Mouse (Mus musculus): ENCODE measurements around the gene Dusp19. TPM values are rescaled to one million over a fixed set of nuclear protein-coding genes. Genes with fewer than 3 reads are reported as not detected.

The Dusp19 gene
- 13.5 and 14.5 TPM in 2 replicates for polyA plus RNA-seq (2016; fragmentation: Nextera tagmentation; extraction: Ambion mirVana)

DNA sequence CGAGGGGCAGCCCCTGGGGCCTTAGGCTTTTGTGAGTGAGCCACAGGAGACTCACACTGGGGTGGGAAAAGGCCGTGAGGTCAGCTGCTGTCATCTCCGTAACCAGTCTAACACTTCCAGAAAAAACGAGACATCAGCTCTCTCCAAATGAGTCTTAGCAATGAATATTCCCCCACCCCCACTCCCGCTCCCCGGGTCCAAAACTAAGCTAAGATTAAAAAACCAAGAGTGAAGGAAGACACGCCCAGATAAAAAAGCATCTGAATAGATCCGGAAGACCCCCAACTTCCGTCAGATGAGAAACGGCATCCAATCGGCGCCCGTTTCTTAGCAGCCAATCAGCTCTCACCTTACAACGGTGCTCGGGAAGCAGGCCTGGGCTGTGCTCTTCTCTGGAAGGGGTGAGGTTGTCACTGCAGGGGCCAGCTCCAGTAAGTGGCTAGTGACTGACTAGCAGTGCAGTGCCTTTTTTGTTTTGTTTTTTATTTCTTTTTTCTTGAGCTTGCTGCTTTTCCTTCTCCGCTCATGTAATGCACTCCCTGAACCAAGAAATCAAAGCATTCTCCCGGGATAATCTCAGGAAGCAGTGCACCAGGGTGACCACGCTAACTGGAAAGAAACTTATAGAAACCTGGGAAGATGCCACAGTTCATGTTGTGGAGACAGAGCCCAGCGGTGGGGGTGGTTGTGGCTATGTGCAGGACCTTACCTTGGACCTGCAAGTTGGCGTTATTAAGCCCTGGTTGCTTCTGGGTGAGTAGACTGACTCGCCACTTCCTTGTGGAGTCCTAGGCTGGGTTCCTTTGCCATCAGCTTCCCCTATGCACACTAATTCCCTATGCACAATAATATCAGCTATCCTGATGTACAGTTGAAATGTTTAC, at the start of gene Dusp19, which contains the start of gene Nup35:
TSS of gene Dusp19 (plus strand) at position 192 of the 884 bp plus-strand sequence.
TSS of gene Nup35 (plus strand) at position 383 of the 884 bp plus-strand sequence.
- no peaks in the 10 kb centered on the region for H3K27me3 ChIP-seq (ENCODE audit: insufficient read depth, poor library complexity, severe bottlenecking)
- peak within 1 kb of the TSS; percentile 65 for H3K4me3 ChIP-seq
- peak; percentile 94 for DNase-seq (ENCODE audit: low spot score)
- H3K27ac ChIP-seq, result peak within 1 kb of the TSS; percentile 87
- H3K9me3 ChIP-seq, result no peaks in the 10 kb centered on the region
- 2% methylated on average over 21 of the region's 21 CpGs for WGBS
- 0 out of 2 replicates have a peak, but pooled peaks cover 12% of the 10 kb centered on the region for H3K4me1 ChIP-seq
- peaks cover 7% of the 10 kb centered on the region; the same call in 1 of the 2 replicates for H3K36me3 ChIP-seq

DNA sequence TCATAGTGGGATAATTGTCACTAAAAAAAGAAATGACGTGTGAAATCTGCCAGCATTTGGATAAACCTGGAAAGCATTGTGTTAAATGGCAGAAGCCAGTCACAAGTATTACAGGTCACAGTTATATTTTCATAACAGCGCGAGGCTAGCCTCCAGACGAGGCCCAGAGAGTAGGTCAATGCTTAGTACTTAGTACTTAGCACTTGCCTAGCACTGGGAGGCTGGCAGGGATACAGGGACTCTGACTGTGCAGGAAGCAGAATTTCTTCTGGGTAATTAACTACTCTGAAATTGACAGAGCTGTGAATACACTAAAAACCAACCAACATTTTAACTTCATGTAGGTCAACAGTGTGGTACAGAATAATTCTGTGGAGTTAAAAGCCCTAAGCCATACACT, 49.4 kb upstream of the Dusp19 start:
- H3K4me3 ChIP-seq, result no peak overlapping the region
- H3K27me3 ChIP-seq (ENCODE audit: insufficient read depth, poor library complexity, severe bottlenecking), result no peaks in the 10 kb centered on the region

DNA sequence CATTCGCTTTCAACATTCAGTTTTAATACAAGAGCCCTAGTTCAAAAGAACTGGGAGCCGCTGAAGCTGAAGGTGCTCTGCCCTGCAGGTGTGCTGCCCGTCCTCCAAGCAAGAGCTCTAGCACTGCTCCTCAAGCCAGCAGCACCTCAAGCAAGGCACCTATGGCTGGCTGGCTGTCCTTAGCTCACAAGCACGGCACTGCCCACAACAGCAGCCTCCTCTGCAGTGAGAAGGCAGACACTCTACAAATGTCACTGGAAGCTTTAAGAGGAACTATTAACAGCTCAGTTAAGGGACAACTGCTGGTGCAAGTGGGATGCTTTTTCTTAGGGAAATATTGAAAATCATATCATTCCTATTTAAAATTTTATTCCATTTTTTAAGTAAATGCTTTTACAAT, 46.2 kb upstream of the Dusp19 start:
- DNase-seq (ENCODE audit: low spot score), result no peak
- Histone ChIP-seq H3K4me1 (peaks cover 4% of the 10 kb centered on the region; the same call in 1 of the 2 replicates), H3K9me3 (no peaks in the 10 kb centered on the region), H3K27me3 (ENCODE audit: insufficient read depth, poor library complexity, severe bottlenecking) (no peaks in the 10 kb centered on the region), H3K36me3 (0 out of 2 replicates have a peak, but pooled peaks cover 6% of the 10 kb centered on the region), H3K4me3 (no peak overlapping the region), H3K27ac (no peak overlapping the region)
- WGBS, result 69% methylated on average over 4 of the region's 4 CpGs

More for the DNA sequence above, 49.4 kb upstream of the Dusp19 start:
- 0 out of 2 replicates have a peak, but pooled peaks cover 6% of the 10 kb centered on the region for H3K36me3 ChIP-seq
- WGBS, result 91% methylated on average over 4 of the region's 4 CpGs
- no peak for DNase-seq (ENCODE audit: low spot score)
- no peaks in the 10 kb centered on the region for H3K9me3 ChIP-seq
- H3K27ac ChIP-seq, result no peak overlapping the region
- peaks cover 10% of the 10 kb centered on the region for H3K4me1 ChIP-seq

DNA sequence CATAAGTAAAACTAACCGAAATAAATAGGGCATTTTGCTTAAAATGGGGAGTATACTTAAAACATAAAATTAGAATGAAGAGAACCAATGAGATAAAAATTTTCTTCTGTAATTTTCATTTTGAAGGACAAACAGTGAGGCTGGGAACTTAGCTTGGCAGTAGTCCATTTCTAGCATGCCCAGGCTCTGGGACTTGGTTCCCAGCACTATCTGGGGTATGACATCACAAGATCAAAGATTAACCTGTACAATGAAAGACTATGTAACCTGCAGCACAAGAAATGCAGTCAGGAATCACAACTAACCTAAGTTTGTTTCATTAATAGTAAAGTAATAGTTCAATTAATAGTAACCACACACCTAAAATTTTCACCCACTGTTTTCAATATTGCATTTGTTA, 39.6 kb upstream of the Dusp19 start:
- Histone ChIP-seq H3K27me3 (ENCODE audit: insufficient read depth, poor library complexity, severe bottlenecking) (no peaks in the 10 kb centered on the region), H3K27ac (no peak overlapping the region), H3K36me3 (no peaks in the 10 kb centered on the region), H3K9me3 (no peaks in the 10 kb centered on the region), H3K4me1 (peaks cover 17% of the 10 kb centered on the region; the same call in 1 of the 2 replicates), H3K4me3 (no peak overlapping the region)
- 90% methylated on average over 1 of the region's 1 CpGs for WGBS
- DNase-seq (ENCODE audit: low spot score), result no peak

DNA sequence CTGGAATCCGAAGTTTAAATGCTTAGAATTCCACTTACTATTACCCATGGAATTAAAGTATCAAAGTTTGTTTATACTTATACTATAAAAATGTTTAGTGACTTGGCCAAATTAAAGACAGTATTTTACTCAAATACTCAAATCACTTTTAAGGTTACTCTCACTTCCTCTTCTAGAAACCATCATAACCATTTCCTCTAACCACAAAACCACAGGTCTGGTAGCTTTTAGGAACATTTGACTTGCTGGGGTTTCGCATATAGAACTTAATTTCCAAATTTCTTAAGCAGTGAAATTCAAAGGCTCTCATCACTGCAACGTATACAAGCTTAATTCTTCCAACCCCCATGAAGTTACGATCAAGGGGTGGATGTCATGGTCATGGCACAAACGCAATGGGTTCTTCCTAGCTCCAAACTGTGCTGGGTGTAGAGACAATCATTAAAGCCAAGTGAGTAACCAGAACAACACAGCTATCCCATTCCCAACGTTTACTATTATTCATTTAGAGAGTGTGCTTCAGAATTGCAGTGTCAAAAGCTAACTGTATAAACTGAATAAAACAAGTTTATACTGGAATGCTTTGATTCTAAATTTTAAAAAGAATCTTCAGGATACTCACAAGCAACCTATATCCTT, 37.5 kb upstream of the Dusp19 start:
- WGBS, result 50% methylated on average over 6 of the region's 6 CpGs
- peaks cover 17% of the 10 kb centered on the region; the same call in 1 of the 2 replicates for H3K4me1 ChIP-seq
- H3K27me3 ChIP-seq (ENCODE audit: insufficient read depth, poor library complexity, severe bottlenecking), result no peaks in the 10 kb centered on the region
- H3K4me3 ChIP-seq, result peak overlapping the region; percentile 97
- DNase-seq (ENCODE audit: low spot score), result no peak
- no peaks in the 10 kb centered on the region for H3K36me3 ChIP-seq
- no peaks in the 10 kb centered on the region for H3K9me3 ChIP-seq
- no peak overlapping the region; the same call in 1 of the 2 replicates for H3K27ac ChIP-seq

DNA sequence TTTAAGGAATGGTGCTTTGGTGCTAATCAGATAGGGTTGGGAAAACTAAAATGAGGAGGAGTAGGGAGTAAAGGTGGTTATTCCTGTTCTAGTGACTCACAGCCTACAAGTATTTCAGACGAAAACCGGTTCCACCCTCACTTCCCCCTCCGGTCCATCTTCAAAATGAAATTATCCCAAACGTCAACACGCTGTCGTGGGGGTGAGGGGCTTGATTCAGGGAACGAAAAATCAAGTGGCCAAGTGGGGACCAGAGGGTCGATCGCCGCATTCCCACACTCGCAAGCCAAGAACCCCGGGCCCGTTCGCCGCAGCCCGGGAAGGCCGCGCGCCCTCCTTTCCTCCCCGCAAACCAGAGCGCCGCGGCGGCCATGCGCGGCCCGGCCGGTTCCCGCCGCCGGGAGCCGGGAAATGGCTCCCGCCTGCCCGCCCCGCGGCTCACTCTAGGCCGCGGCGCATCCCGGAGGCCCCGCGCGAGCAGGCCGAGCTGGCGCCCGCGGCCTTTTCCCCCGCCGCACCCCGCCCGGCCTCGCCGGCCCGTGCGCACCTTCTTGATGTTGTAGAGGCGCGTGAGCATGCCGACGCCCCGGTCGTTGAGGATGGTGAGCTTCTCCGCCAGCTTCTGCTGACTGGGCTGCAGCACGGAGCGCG, 36.4 kb upstream of the Dusp19 start:
- H3K4me3 ChIP-seq, result peak overlapping the region; percentile 97
- no peaks in the 10 kb centered on the region for H3K9me3 ChIP-seq
- peak; percentile 78 for DNase-seq (ENCODE audit: low spot score)
- H3K4me1 ChIP-seq, result peaks cover 17% of the 10 kb centered on the region; the same call in 1 of the 2 replicates
- H3K27me3 ChIP-seq (ENCODE audit: insufficient read depth, poor library complexity, severe bottlenecking), result no peaks in the 10 kb centered on the region
- H3K36me3 ChIP-seq, result no peaks in the 10 kb centered on the region
- WGBS, result under 1% methylated on average over 54 of the region's 65 CpGs
- H3K27ac ChIP-seq, result peak overlapping the region; percentile 100

DNA sequence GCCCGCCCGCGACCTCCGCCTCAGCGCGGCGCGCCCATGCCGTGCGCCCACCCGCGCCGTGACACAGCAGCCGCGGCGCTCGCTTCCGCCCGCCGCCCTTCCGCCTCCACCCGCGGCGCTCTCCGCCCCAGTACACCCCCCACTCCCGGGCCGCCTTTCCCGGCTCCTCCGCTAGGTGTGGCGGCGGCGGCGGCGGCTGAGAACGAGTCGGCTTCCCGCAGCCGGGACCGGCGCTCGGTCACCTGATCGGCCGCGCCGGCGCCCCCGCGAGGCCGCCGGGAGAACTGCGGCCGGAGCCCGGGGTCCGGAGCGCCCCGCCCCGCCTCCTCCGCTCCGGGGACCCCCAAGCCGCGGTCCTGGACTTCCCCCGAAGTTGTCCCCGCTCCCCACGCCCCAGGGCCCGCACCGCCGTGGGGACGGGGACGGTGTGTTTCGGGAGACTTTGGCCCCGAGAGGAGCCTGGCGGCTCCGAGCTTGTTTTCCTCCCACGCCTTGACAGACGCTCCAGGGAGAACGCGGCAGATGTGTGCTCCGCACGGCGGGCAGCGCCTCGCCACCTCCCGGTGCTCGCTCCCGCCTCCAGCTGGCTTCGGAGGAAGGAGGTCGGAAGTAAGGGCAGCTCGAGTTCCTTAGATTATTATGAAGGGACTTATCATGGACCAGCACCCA, 35.7 kb upstream of the Dusp19 start, which contains the start of gene Nckap1:
TSS of gene Nckap1 (minus strand) at position 338 of the 669 bp plus-strand sequence.
- Histone ChIP-seq H3K27ac (peak within 1 kb of the TSS; percentile 100), H3K9me3 (no peaks in the 10 kb centered on the region), H3K4me1 (peaks cover 17% of the 10 kb centered on the region; the same call in 1 of the 2 replicates), H3K36me3 (no peaks in the 10 kb centered on the region), H3K27me3 (ENCODE audit: insufficient read depth, poor library complexity, severe bottlenecking) (no peaks in the 10 kb centered on the region), H3K4me3 (peak within 1 kb of the TSS; percentile 97)
- peak; percentile 92 for DNase-seq (ENCODE audit: low spot score)
- WGBS, result under 1% methylated on average over 79 of the region's 88 CpGs

DNA sequence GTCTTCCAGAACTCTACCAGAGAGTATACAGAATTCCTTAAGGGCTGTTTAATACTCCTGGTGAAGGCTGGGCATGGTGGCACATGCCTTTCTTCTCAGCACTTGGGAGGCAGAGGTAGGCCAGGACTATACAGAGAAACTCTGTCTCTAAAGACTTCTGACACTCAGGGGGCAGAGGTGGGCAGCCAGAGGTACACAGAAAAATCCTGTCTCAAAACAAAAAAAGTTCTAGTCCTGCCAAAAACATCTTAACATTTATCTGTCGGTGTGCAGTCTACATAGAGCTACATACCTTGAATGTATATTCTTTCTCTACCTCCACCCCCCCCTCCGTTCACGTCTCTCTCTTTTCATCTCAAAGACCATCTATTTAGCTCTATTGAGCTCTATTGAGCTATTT, 34.5 kb upstream of the Dusp19 start:
- peaks cover 17% of the 10 kb centered on the region; the same call in 1 of the 2 replicates for H3K4me1 ChIP-seq
- H3K27me3 ChIP-seq (ENCODE audit: insufficient read depth, poor library complexity, severe bottlenecking), result no peaks in the 10 kb centered on the region
- no peaks in the 10 kb centered on the region for H3K9me3 ChIP-seq
- no peak for DNase-seq (ENCODE audit: low spot score)
- H3K27ac ChIP-seq, result no peak overlapping the region
- no peaks in the 10 kb centered on the region for H3K36me3 ChIP-seq
- WGBS, result 89% methylated on average over 3 of the region's 3 CpGs
- no peak overlapping the region for H3K4me3 ChIP-seq

DNA sequence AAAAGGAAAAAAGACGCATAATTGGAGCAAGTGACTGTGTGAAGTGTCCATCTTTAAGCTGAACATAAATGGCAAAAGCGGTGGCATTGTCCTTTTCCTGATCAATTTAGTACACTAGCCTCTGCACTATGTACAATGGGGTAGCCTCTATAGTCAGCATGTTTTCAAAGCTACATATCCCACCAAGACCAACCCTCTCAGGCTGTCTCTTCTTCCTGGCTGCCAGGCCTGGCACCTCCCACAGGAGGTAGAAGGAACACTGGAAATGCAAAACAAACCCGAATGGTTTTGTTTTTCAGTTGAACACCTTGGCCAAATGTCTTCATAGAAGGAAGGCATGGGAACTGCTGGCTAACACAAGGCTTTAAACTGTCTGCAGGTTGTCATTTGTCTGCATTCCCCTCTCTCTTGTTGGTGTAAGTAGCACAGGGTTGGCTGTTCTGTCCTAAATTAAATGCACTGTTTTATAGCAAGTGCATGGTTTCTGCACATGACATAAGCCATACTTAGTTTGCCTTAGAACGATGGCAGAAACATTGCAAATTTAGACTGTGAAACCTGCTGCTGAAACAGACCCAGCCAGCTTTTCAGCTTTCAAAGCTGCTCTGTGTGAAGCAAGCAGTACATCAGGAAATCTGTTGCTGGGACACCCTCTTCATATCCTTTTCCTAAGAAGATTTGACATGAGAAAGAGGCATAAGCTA, 22.5 kb upstream of the Dusp19 start:
- Histone ChIP-seq H3K4me3 (no peak overlapping the region), H3K27me3 (ENCODE audit: insufficient read depth, poor library complexity, severe bottlenecking) (no peaks in the 10 kb centered on the region), H3K36me3 (no peaks in the 10 kb centered on the region), H3K27ac (no peak overlapping the region), H3K9me3 (no peaks in the 10 kb centered on the region), H3K4me1 (no peaks in the 10 kb centered on the region)
- DNase-seq (ENCODE audit: low spot score), result no peak
- WGBS, result 66% methylated on average over 4 of the region's 4 CpGs

DNA sequence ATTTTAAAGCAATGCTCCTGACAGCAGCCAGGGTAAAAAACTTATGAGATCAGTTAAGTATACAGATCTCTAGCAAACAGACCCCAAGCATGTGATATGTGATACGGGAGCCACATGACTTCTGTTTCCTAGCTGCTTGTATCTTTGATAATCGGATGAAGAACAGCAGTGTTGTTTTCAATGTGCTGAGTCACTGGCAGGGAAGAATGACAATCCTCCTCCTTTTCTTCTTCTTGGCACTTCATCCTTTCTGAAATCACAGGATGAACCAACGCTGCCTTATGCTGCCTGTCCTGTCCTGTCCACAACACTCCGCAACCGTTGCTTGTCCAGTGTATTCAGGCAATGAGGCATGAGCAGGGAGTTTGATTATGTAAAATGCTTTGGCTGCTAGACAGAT, 19.9 kb upstream of the Dusp19 start:
- H3K4me3 ChIP-seq, result no peak overlapping the region
- H3K9me3 ChIP-seq, result no peaks in the 10 kb centered on the region
- no peak overlapping the region for H3K27ac ChIP-seq
- no peaks in the 10 kb centered on the region for H3K36me3 ChIP-seq
- no peak for DNase-seq (ENCODE audit: low spot score)
- no peaks in the 10 kb centered on the region for H3K4me1 ChIP-seq
- 73% methylated on average over 5 of the region's 5 CpGs for WGBS
- no peaks in the 10 kb centered on the region for H3K27me3 ChIP-seq (ENCODE audit: insufficient read depth, poor library complexity, severe bottlenecking)

DNA sequence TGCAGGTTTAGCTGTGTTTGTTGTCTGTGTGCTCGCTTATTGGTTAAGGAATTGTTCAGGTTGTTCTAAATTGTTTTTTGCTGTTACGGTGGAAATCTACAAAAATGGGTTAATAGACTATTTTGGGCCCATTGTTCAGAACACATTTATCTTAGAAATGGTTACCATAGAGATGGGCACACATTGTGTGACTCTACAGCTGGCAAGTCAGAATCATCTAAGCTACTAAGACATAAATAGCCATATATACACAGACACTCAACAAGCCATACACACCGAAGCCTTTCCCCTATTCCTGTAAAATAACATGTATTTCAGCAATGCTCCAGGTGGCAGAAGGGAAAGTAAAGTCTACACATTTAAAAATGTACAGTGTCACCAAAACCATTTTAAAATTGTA, 17.0 kb upstream of the Dusp19 start:
- H3K27ac ChIP-seq, result no peak overlapping the region
- H3K36me3 ChIP-seq, result no peaks in the 10 kb centered on the region
- no peak overlapping the region for H3K4me3 ChIP-seq
- 89% methylated on average over 3 of the region's 3 CpGs for WGBS
- no peaks in the 10 kb centered on the region for H3K9me3 ChIP-seq
- no peaks in the 10 kb centered on the region for H3K27me3 ChIP-seq (ENCODE audit: insufficient read depth, poor library complexity, severe bottlenecking)
- H3K4me1 ChIP-seq, result no peaks in the 10 kb centered on the region
- DNase-seq (ENCODE audit: low spot score), result no peak

DNA sequence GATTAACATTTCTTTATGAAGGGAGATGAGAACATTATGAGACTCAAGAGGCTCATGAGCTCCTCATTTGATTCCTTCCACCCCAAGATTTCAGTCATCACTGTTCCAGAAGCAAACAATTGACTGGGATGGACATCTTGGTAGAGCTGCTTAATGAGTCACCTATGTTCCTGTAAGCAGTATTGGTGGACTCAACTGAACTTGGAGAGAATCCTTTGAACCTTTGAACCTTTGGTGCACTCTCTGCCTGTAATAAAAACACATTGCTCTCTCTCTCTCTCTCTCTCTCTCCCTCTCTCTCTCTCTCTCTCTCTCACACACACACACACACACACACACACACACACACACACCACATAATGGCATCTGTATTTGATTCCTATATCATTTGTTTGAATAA, 16.2 kb upstream of the Dusp19 start:
- Histone ChIP-seq H3K4me1 (no peaks in the 10 kb centered on the region), H3K9me3 (no peaks in the 10 kb centered on the region), H3K4me3 (no peak overlapping the region), H3K27ac (no peak overlapping the region), H3K36me3 (no peaks in the 10 kb centered on the region), H3K27me3 (ENCODE audit: insufficient read depth, poor library complexity, severe bottlenecking) (no peaks in the 10 kb centered on the region)
- DNase-seq (ENCODE audit: low spot score), result no peak

Data from heart, embryonic 10.5 days (tissue).